Mouse (Mus musculus) common myeloid progenitor, adult 5-6 weeks (primary cell): Measurements from ENCODE around the gene C1galt1. TPM values are rescaled to one million over a fixed set of nuclear protein-coding genes. Genes with fewer than 3 reads are reported as not detected.

Source experiments
- ATAC-seq: replicated peaks from 2 replicates; pipeline ENCODE4 v1.8.0; 2016; ENCODE audit warnings: low read depth, mild to moderate bottlenecking, moderate TSS enrichment, inconsistent platforms; ENCODE audit not compliant: poor library complexity, severe bottlenecking
- total RNA-seq: library from RNA; stranded (forward); fragments of 200-1000, 187-1606 nt; gene quantifications from 2 replicates; pipeline ENCODE4 v1.2.3, GENCODE M21; 2017

C1galt1 gene
- total RNA-seq, 1 experiment from 2014 or later: 40.9 TPM

DNA sequence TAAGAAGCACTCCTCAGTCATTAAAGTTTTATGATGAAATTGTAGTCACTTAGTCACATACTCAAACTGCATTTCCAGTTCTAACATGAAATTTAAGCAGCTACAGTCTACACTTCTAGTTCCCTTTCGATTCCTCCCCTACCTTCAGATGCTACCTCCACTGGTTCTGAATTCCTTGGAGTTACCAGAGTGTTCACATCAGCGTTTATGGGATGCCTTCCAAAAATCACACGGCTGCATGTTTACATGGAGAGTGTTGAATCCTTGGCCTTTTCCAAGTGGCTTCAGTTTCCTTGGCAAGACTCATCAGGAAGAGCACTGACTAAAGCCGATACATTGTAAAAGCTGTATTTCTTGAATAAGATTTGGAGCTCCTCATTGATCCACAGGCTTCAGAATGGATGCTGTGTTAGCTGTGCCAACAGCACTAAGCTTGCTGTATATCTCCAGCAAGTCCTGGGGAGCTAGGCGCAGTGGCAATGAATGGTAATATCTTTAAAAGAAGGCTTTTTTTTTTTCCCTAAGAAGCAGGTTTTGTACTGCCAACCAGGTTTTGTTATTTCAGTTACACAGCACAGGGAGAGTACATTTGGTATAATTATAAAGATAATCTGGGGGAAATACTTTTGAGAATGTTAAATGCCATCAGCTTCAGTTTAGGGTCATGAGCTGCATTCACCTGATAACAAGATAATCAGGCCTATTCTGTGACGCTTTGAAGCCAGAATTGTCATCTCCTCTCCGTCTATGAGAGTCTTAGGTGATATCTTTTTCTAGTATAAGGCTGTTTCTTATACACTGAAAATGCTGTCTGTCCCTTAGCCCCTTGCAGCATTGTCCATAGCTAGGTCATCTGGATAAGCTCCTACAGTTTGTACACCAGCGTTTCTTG is 13.0 kb downstream of the C1galt1 start:
- ATAC-seq: peak; percentile 56

DNA sequence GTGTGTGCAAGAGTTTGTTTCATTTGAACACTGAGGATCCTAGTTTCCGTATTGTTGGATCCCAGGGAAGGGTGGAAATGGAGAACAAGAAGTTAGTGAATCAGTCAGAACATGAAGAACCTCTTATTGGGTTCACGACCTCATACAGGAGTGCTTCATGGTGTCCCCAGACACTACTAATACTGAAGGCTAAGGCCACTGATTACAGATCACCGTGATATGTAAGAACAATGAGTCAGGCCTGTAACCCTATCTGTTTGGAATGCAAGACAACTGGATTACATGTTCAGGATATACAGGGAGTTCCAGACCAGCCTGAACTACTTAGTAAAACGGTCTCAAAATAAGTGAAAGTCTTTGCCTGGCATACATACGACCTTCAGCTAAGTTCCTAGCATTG is 13.9 kb downstream of the C1galt1 start:
- no peak for ATAC-seq

DNA sequence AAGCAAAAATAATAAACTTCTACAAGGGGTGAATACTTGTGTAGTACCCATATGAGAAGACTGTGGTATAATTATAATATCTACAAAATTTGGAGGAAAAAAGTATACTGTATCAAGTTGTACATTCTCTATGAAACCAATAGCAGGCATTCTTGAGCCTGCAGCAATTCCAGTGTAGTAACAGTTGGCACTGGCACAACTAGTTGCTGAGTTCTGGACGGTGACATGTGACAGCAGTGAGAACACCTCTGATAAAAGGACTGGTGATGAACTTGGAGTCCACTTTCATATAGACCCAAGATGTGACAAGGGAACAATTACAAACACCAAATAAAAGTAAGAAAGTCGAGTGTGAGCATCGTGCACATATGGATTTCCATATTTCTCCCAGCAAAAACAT is 14.5 kb downstream of the C1galt1 start:
- ATAC-seq: no peak

DNA sequence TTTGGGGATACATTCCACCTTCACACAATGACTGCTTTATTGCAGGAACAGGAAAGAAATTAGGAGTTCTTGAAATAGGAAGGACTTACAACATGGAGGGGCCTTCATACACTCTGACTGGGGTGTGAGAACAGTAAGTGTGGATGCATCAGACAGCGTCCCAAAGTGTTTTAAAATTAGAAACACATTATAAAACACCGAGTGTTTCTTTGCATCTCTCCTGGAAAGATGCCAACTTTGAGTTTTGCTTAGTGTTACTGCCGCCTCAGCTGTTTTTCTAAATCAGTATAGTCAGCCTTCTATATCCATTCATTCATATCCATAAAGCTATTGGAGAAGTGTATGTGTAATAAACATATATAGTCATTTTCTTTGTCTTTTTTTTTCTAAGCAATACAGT is 16.4 kb downstream of the C1galt1 start:
- ATAC-seq: no peak

DNA sequence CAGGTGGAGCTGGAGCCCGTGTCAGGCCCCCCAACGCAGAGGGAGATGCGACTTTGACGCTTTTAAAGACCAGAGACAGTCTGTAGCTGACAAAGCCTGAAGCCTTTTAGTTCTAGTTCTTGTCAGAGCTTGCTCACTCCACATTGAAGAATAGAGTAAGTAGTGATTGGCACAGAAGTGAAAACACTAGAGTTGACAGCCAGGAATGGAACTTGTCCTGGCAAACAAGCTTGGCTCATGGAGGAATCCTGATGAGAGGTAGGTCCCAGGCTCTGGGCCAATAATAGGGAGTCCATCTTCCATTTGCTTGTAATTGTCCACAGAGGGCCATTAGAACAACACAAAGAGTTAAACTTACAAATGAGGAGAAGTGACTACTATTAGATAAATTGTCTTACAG is 18.7 kb downstream of the C1galt1 start:
- no peak for ATAC-seq

DNA sequence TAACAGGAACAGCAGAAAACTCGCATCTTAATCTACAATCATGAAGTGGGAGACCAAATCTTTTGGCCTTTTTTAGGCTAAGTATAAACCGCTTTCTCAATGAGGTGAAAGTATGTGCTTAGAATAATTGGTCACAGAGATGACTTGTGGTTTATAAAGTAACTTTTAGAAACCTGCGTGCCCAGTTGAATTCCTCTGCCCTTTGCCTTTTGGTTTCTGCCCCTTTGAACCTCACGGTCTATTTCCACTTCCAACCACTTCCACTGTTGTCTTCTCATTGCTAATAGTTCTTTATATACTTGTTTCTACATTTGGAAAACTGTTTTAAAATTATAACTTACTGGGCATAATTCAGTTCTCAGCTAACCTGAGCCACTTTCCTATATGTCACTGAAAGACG is 32.2 kb downstream of the C1galt1 start:
- no peak for ATAC-seq

DNA sequence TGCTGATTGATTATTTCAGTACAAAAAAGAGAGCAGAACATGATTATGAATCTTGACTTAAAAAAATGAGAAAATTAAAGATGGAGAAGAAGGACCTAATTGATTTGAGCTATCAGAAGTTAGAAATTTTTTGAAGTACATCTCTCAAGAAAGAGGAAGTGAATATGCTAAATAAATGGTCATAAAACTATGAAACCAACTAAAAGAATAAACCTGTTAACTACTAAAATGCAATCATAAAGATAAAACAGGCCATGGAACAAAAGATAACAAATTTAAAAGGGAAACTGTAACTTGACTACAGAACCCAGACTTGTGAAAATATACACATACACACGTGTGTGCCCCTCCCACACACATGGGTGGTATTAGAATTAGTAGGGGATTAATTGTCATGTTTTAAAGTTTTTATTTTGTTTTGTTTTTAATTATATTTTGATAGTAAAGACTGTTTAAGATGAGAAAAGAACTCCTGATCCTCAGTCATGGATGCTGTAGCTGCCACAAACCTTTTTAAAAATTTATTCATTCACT is 37.0 kb downstream of the C1galt1 start:
- no peak for ATAC-seq

DNA sequence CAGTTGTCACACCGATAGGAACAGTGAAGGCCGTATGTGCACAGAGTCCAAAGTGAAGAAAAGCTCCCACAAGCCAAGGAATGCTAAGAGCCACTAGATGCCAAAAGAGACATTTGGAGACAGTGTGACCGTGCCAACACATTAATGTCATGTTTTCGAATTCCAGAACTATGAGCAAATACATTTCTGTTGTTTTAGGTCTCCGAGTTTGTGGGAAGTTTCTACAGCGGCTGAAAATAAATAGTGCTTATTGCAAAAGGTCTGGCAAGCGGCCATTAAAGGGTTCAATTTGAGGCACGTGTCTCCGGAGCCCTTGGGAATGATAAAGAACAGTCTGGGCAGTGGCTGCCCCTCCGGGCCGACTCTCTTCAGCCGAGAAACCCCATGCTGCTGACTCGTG is 37.9 kb downstream of the C1galt1 start:
- no peak for ATAC-seq

DNA sequence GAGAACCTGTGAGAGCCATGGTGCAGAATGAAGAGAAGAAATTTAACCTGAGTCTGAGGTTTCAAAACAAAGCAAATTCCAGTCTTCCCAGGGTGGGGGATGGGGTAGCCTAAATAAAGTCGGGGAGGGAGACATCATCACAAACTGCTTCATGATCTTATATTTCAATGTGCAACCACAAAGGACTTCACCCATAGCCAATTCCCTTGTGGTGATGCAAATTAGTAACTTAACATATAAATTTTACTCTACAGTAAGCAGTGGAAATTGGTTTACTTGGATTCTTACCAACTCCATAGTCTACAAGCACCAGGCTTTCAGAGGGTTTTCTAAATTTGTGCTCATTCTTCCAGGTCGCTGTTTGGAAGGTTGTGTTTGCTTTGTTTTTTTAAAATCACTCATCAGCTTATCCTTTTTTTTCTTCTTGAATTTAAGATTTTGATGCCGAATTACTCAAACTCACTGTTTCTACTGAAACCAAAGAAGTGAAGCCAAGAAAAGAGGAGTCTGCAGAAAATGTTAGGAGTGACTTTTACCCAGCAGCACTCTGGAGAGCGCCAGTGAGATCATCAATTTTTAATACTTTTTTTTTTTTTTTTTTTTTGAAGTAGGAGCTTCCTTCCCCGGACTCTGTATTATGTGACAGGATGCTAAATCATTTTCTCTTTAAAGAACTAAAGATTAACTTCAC is 41.5 kb downstream of the C1galt1 start:
- no peak for ATAC-seq

DNA sequence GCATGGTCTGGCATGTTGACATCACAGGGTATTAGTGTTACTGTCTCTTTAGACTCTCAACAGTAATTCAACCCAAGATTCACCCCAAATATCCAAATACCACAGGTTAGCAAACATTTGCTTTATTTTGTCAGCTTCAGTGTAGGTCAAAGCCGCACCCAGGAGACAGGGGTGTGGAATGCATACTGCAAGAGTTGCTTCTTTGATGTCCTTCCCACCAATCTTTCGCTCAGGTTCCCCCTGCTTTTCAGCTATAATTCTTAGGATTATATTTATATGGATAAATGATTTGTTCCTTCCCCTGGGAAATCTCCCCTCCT is 42.0 kb downstream of the C1galt1 start:
- ATAC-seq: no peak

DNA sequence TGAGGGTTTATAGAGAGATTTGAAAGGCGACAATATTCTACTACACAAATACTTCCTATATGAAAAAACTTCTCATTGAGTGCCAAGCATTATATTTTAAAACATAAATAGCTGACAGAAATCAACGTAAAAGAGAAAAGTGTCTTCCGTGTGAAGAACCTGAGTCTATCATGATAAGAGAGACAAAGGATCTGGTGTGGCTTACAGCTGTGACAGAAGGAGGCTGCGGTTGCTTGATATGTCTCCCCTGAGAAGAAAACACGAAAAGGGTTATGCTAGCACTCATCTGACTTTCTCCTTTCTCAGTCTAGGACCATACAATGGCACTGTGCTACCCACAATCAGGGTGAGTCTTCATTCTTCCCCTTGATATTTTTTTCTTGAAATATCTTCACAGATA is 51.7 kb downstream of the C1galt1 start:
- no peak for ATAC-seq

DNA sequence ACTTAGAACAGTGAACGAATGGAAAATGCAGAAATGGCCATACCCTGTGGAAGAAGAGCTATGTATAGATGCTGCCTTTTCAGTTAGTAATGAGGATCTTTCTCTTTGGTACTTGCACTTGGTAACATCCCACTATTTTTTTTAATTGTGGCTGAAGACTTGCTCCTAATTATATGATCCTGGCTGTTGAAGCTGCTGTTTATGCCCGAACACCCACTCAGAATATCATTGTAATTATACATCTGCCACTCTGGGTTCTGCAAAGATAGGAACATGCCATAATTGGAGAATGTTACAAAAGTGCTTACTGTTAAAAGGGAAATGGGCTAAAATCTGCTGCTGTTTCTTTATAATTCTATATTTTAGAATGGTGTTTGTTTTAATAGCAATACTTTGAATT is 67.4 kb downstream of the C1galt1 start:
- ATAC-seq: no peak

Other genes with a start within 250 kb of the C1galt1 start
- 62.3 and 69.7 TPM in 2 replicates for gene Asns, start 151.6 kb upstream of the C1galt1 start, total RNA-seq